Mouse (Mus musculus): ENCODE data around the gene Fscb. TPM values are rescaled to one million over a fixed set of nuclear protein-coding genes. Genes with fewer than 3 reads are reported as not detected.

Gene Fscb
- polyA plus RNA-seq (2015; fragmentation: Nextera tagmentation; extraction: Ambion mirVana) = not detected in 2 replicates

- no peak within 1 kb of the TSS for H3K4me3 ChIP-seq (ENCODE audit: low read depth, low read length)
- no peaks in the 10 kb centered on the region for H3K4me1 ChIP-seq (ENCODE audit: control insufficient read depth, low read depth, low read length)
- no peak within 1 kb of the TSS for H3K27ac ChIP-seq (ENCODE audit: low read length)
- no peak for ATAC-seq (ENCODE audit: low read depth)
- no peaks in the 10 kb centered on the region for H3K27me3 ChIP-seq (ENCODE audit: control insufficient read depth, insufficient read depth, low read depth, low read length)
- WGBS (ENCODE audit: insufficient replicate concordance) = 40% methylated on average over 1 of the region's 1 CpGs
- H3K4me2 ChIP-seq (ENCODE audit: low read depth, low read length) = no peak within 1 kb of the TSS
- H3K36me3 ChIP-seq (ENCODE audit: control insufficient read depth, insufficient read depth) = no peaks in the 10 kb centered on the region
- no peaks in the 10 kb centered on the region; the same call in 1 of the 2 replicates for H3K9me3 ChIP-seq (replicated peaks; ENCODE audit: control insufficient read depth, low read length)
- H3K9ac ChIP-seq (ENCODE audit: low read depth, low read length) = no peak within 1 kb of the TSS
Observed at GRCm38 (mm10) chr12:64474590-64474989, at the start of gene Fscb. Fscb (minus strand) TSS chr12:64474690.

- WGBS (ENCODE audit: insufficient replicate concordance) = 37% methylated on average over 2 of the region's 2 CpGs
- no peak overlapping the region for H3K27ac ChIP-seq (ENCODE audit: low read length)
Observed at GRCm38 (mm10) chr12:64516775-64517174, 42.3 kb upstream of the Fscb start.

GRCm38 (mm10) chr12:64513439-64513838 is 38.9 kb upstream of the Fscb start:
- Histone ChIP-seq H3K4me3 (ENCODE audit: low read depth, low read length) (no peak overlapping the region), H3K36me3 (ENCODE audit: control insufficient read depth, insufficient read depth) (no peaks in the 10 kb centered on the region), H3K27ac (ENCODE audit: low read length) (no peak overlapping the region), H3K27me3 (ENCODE audit: control insufficient read depth, insufficient read depth, low read depth, low read length) (no peaks in the 10 kb centered on the region), H3K4me1 (ENCODE audit: control insufficient read depth, low read depth, low read length) (no peaks in the 10 kb centered on the region), H3K4me2 (ENCODE audit: low read depth, low read length) (no peak overlapping the region), H3K9me3 (replicated peaks; ENCODE audit: control insufficient read depth, low read length) (no peaks in the 10 kb centered on the region), H3K9ac (ENCODE audit: low read depth, low read length) (no peak overlapping the region)
- no peak for ATAC-seq (ENCODE audit: low read depth)
- WGBS (ENCODE audit: insufficient replicate concordance) = 53% methylated on average over 1 of the region's 1 CpGs

More at GRCm38 (mm10) chr12:64516775-64517174, 42.3 kb upstream of the Fscb start:
- H3K27me3 ChIP-seq (ENCODE audit: control insufficient read depth, insufficient read depth, low read depth, low read length) = no peaks in the 10 kb centered on the region
- H3K4me1 ChIP-seq (ENCODE audit: control insufficient read depth, low read depth, low read length) = no peaks in the 10 kb centered on the region
- H3K9me3 ChIP-seq (replicated peaks; ENCODE audit: control insufficient read depth, low read length) = no peaks in the 10 kb centered on the region
- no peak overlapping the region for H3K4me3 ChIP-seq (ENCODE audit: low read depth, low read length)
- ATAC-seq (ENCODE audit: low read depth) = no peak
- no peak overlapping the region for H3K4me2 ChIP-seq (ENCODE audit: low read depth, low read length)
- H3K9ac ChIP-seq (ENCODE audit: low read depth, low read length) = no peak overlapping the region
- no peaks in the 10 kb centered on the region for H3K36me3 ChIP-seq (ENCODE audit: control insufficient read depth, insufficient read depth)

GRCm38 (mm10) chr12:64497706-64498105 is 23.2 kb upstream of the Fscb start:
- Histone ChIP-seq H3K9me3 (replicated peaks; ENCODE audit: control insufficient read depth, low read length) (no peaks in the 10 kb centered on the region), H3K4me2 (ENCODE audit: low read depth, low read length) (no peak overlapping the region), H3K36me3 (ENCODE audit: control insufficient read depth, insufficient read depth) (no peaks in the 10 kb centered on the region), H3K9ac (ENCODE audit: low read depth, low read length) (no peak overlapping the region), H3K4me1 (ENCODE audit: control insufficient read depth, low read depth, low read length) (no peaks in the 10 kb centered on the region), H3K27me3 (ENCODE audit: control insufficient read depth, insufficient read depth, low read depth, low read length) (no peaks in the 10 kb centered on the region), H3K27ac (ENCODE audit: low read length) (no peak overlapping the region), H3K4me3 (ENCODE audit: low read depth, low read length) (no peak overlapping the region)
- WGBS (ENCODE audit: insufficient replicate concordance) = 67% methylated on average over 5 of the region's 5 CpGs
- ATAC-seq (ENCODE audit: low read depth) = no peak

GRCm38 (mm10) chr12:64473615-64474014 is 875 bp downstream of the Fscb start:
- WGBS (ENCODE audit: insufficient replicate concordance) = 24% methylated on average over 1 of the region's 1 CpGs
- Histone ChIP-seq H3K9me3 (replicated peaks; ENCODE audit: control insufficient read depth, low read length) (no peaks in the 10 kb centered on the region; the same call in 1 of the 2 replicates), H3K4me3 (ENCODE audit: low read depth, low read length) (no peak overlapping the region), H3K4me1 (ENCODE audit: control insufficient read depth, low read depth, low read length) (no peaks in the 10 kb centered on the region), H3K9ac (ENCODE audit: low read depth, low read length) (no peak overlapping the region), H3K4me2 (ENCODE audit: low read depth, low read length) (no peak overlapping the region), H3K36me3 (ENCODE audit: control insufficient read depth, insufficient read depth) (no peaks in the 10 kb centered on the region), H3K27ac (ENCODE audit: low read length) (no peak overlapping the region), H3K27me3 (ENCODE audit: control insufficient read depth, insufficient read depth, low read depth, low read length) (no peaks in the 10 kb centered on the region)
- no peak for ATAC-seq (ENCODE audit: low read depth)

GRCm38 (mm10) chr12:64473136-64473535 is 1.4 kb downstream of the Fscb start:
- H3K9me3 ChIP-seq (replicated peaks; ENCODE audit: control insufficient read depth, low read length) = no peaks in the 10 kb centered on the region; the same call in 1 of the 2 replicates
- H3K4me1 ChIP-seq (ENCODE audit: control insufficient read depth, low read depth, low read length) = no peaks in the 10 kb centered on the region
- no peaks in the 10 kb centered on the region for H3K27me3 ChIP-seq (ENCODE audit: control insufficient read depth, insufficient read depth, low read depth, low read length)
- no peak overlapping the region for H3K27ac ChIP-seq (ENCODE audit: low read length)
- no peaks in the 10 kb centered on the region for H3K36me3 ChIP-seq (ENCODE audit: control insufficient read depth, insufficient read depth)
- no peak overlapping the region for H3K9ac ChIP-seq (ENCODE audit: low read depth, low read length)
- no peak for ATAC-seq (ENCODE audit: low read depth)
- no peak overlapping the region for H3K4me2 ChIP-seq (ENCODE audit: low read depth, low read length)
- WGBS (ENCODE audit: insufficient replicate concordance) = 52% methylated on average over 1 of the region's 1 CpGs
- H3K4me3 ChIP-seq (ENCODE audit: low read depth, low read length) = no peak overlapping the region

GRCm38 (mm10) chr12:64455228-64455627 is 19.3 kb downstream of the Fscb start:
- H3K4me2 ChIP-seq (ENCODE audit: low read depth, low read length) = no peak overlapping the region
- ATAC-seq (ENCODE audit: low read depth) = no peak
- no peak overlapping the region for H3K9ac ChIP-seq (ENCODE audit: low read depth, low read length)
- H3K27ac ChIP-seq (ENCODE audit: low read length) = no peak overlapping the region
- no peaks in the 10 kb centered on the region for H3K27me3 ChIP-seq (ENCODE audit: control insufficient read depth, insufficient read depth, low read depth, low read length)
- no peaks in the 10 kb centered on the region for H3K36me3 ChIP-seq (ENCODE audit: control insufficient read depth, insufficient read depth)
- no peaks in the 10 kb centered on the region for H3K4me1 ChIP-seq (ENCODE audit: control insufficient read depth, low read depth, low read length)
- H3K9me3 ChIP-seq (replicated peaks; ENCODE audit: control insufficient read depth, low read length) = no peaks in the 10 kb centered on the region
- no peak overlapping the region for H3K4me3 ChIP-seq (ENCODE audit: low read depth, low read length)

- no peaks in the 10 kb centered on the region for H3K9me3 ChIP-seq (replicated peaks; ENCODE audit: control insufficient read depth, low read length)
- H3K27ac ChIP-seq (ENCODE audit: low read length) = no peak overlapping the region
- WGBS (ENCODE audit: insufficient replicate concordance) = 66% methylated on average over 9 of the region's 9 CpGs
- ATAC-seq (ENCODE audit: low read depth) = no peak
- no peak overlapping the region for H3K4me3 ChIP-seq (ENCODE audit: low read depth, low read length)
- H3K36me3 ChIP-seq (ENCODE audit: control insufficient read depth, insufficient read depth) = no peaks in the 10 kb centered on the region
- H3K4me2 ChIP-seq (ENCODE audit: low read depth, low read length) = no peak overlapping the region
- no peaks in the 10 kb centered on the region for H3K4me1 ChIP-seq (ENCODE audit: control insufficient read depth, low read depth, low read length)
- no peak overlapping the region for H3K9ac ChIP-seq (ENCODE audit: low read depth, low read length)
- no peaks in the 10 kb centered on the region for H3K27me3 ChIP-seq (ENCODE audit: control insufficient read depth, insufficient read depth, low read depth, low read length)
Observed at GRCm38 (mm10) chr12:64449911-64450310, 24.6 kb downstream of the Fscb start.

- no peak for ATAC-seq (ENCODE audit: low read depth)
- no peaks in the 10 kb centered on the region for H3K36me3 ChIP-seq (ENCODE audit: control insufficient read depth, insufficient read depth)
- WGBS (ENCODE audit: insufficient replicate concordance) = 31% methylated on average over 2 of the region's 2 CpGs
- H3K4me3 ChIP-seq (ENCODE audit: low read depth, low read length) = no peak overlapping the region
- H3K9ac ChIP-seq (ENCODE audit: low read depth, low read length) = no peak overlapping the region
- H3K4me2 ChIP-seq (ENCODE audit: low read depth, low read length) = no peak overlapping the region
- no peaks in the 10 kb centered on the region for H3K27me3 ChIP-seq (ENCODE audit: control insufficient read depth, insufficient read depth, low read depth, low read length)
- no peaks in the 10 kb centered on the region for H3K4me1 ChIP-seq (ENCODE audit: control insufficient read depth, low read depth, low read length)
- H3K27ac ChIP-seq (ENCODE audit: low read length) = no peak overlapping the region
- no peaks in the 10 kb centered on the region for H3K9me3 ChIP-seq (replicated peaks; ENCODE audit: control insufficient read depth, low read length)
Observed at GRCm38 (mm10) chr12:64436675-64437074, 37.8 kb downstream of the Fscb start.
